Mouse (Mus musculus) liver, postnatal 0 days (tissue): Measurements from ENCODE around the gene BC049715.

Experiments
- CTCF ChIP-seq: sonication (generic); IDR thresholded peaks from 2 replicates; pipeline ENCODE4 v1.5.1; 2016; ENCODE audit warnings: antibody characterized with exemption, low read depth
- EP300 ChIP-seq: IDR thresholded peaks from 2 replicates; pipeline ENCODE4 v1.6.1; 2016; ENCODE audit warnings: antibody characterized with exemption, low read depth, mild to moderate bottlenecking

DNA sequence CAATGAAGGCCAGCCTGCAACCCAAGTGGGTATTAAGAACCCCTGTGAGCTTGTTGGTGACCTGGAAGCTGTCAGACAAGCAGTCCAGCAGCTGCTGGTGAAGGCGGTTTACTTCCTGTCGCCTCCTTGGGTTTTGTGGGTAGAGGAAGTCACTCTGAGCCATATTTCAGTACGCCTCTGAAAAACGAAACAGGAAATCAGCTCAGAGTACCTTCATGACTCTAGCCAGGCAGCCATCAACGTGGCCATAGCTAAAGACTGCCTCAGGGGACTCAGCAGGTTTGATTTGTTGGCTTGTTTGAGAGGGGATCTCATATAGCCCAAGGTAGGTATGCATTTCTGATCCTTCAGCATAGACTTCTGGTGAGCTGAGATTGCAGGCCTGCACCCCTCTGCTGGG is 4.3 kb downstream of the BC049715 start:
- TF ChIP-seq CTCF = no peak
- no peak for TF ChIP-seq EP300
